Mouse (Mus musculus) cerebellum, adult 9-11 months (tissue): Measurements from ENCODE around the gene Mad2l1bp.
A peak's percentile ranks its signal among the peaks of the same experiment; 100 is the strongest.

Experiments
- DNase-seq: peaks from one replicate; pipeline ENCODE4 v3.0.0; 2022

The Mad2l1bp gene

GRCm38 (mm10) chr17:46154336-46154735 lies 983 bp upstream of the Mad2l1bp start:
- no peak for DNase-seq

- DNase-seq: no peak
Observed at GRCm38 (mm10) chr17:46143578-46144423, 9.6 kb downstream of the Mad2l1bp start, which contains the start of gene Rsph9. Gene Rsph9, minus strand, starts transcription at chr17:46144216.

GRCm38 (mm10) chr17:46139872-46140271 lies 13.5 kb downstream of the Mad2l1bp start:
- no peak for DNase-seq

GRCm38 (mm10) chr17:46138563-46139236 lies 14.7 kb downstream of the Mad2l1bp start:
- no peak for DNase-seq

GRCm38 (mm10) chr17:46132862-46133261 lies 20.5 kb downstream of the Mad2l1bp start:
- DNase-seq: no peak

GRCm38 (mm10) chr17:46132058-46132718 lies 21.2 kb downstream of the Mad2l1bp start:
- DNase-seq: peak; percentile 56

GRCm38 (mm10) chr17:46129741-46130498 lies 23.4 kb downstream of the Mad2l1bp start:
- DNase-seq: no peak

- no peak for DNase-seq
Observed at GRCm38 (mm10) chr17:46127814-46128493, 25.4 kb downstream of the Mad2l1bp start.

GRCm38 (mm10) chr17:46126608-46127007 lies 26.7 kb downstream of the Mad2l1bp start:
- DNase-seq: no peak

- no peak for DNase-seq
Observed at GRCm38 (mm10) chr17:46123953-46124700, 29.2 kb downstream of the Mad2l1bp start.

- DNase-seq: no peak
Observed at GRCm38 (mm10) chr17:46123285-46123684, 30.1 kb downstream of the Mad2l1bp start.

GRCm38 (mm10) chr17:46122791-46123190 lies 30.6 kb downstream of the Mad2l1bp start:
- no peak for DNase-seq

GRCm38 (mm10) chr17:46119641-46120040 lies 33.7 kb downstream of the Mad2l1bp start:
- no peak for DNase-seq

- DNase-seq: no peak
Observed at GRCm38 (mm10) chr17:46118423-46118850, 34.9 kb downstream of the Mad2l1bp start.

- no peak for DNase-seq
Observed at GRCm38 (mm10) chr17:46117623-46118422, 35.5 kb downstream of the Mad2l1bp start.

GRCm38 (mm10) chr17:46116881-46117280 lies 36.5 kb downstream of the Mad2l1bp start:
- DNase-seq: no peak

- DNase-seq: no peak
Observed at GRCm38 (mm10) chr17:46116138-46116537, 37.2 kb downstream of the Mad2l1bp start.

GRCm38 (mm10) chr17:46115489-46115888 lies 37.9 kb downstream of the Mad2l1bp start:
- DNase-seq: no peak

GRCm38 (mm10) chr17:46110402-46111289 lies 42.7 kb downstream of the Mad2l1bp start, which contains the start of gene Mrps18a:
Gene Mrps18a, plus strand, starts transcription at chr17:46110986.
- peak; percentile 86 for DNase-seq
